In the genomic region with DNA sequence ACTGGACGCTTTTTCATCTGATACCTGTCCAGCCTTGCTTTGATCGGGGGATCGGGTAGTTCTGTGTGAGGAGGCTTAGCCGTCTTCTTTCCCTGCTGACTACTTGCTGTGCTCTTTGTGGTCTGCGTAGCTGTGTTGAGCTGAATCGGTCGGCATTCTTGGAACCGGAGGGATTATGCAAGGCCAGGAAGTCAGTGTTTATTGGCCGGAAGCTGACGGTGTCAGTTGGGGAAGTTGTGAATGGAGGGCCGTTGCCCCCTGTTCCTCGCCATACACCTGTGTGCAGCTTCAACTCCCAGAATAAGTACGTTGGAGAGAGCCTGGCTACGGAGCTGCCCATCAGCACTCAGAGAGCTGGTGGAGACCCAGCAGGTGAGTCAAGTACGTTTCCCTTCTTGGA, we compare ENCODE assay signal across 31 mouse cellular contexts. TPM values are rescaled to one million over a fixed set of nuclear protein-coding genes. Genes with fewer than 3 reads are reported as not detected.
DNase-seq lines count a peak whose midpoint lies in the region; ATAC-seq and TF ChIP-seq lines count a peak whose summit lies in the region.
"Had no signal": no experiment of that assay in that cellular context is flagged by ENCODE, and none has a peak within 500 bp of the region (broad histone marks: within the 10 kb centered on the region; RNA-seq: fewer than 3 reads in every experiment).

No protein-coding gene starts in this region.

- H3K36me3 ChIP-seq in midbrain, embryonic 11.5 days (ENCODE audit: control insufficient read depth, insufficient read depth, low read length) = peaks cover 23% of the 10 kb centered on the region
- peaks cover 70% of the 10 kb centered on the region for H3K36me3 ChIP-seq in midbrain, postnatal 0 days (ENCODE audit: insufficient read depth, low read length)

- peak; percentile 72 for DNase-seq in midbrain, embryonic 11.5 days (ENCODE audit: low spot score, missing footprints)
- no peak for DNase-seq in midbrain, postnatal 0 days (ENCODE audit: low spot score)
- no peak for DNase-seq in adipocyte (ENCODE audit: low spot score)
- DNase-seq in T-cell, adult 2 months (ENCODE audit: low spot score) = no peak
- DNase-seq: adrenal gland, postnatal 10 days; adrenal gland, postnatal 36 days; cerebellum, adult 18-20 months; cerebellum, adult 9-10 months; cerebellum, postnatal 14 days; forebrain, postnatal 0 days; gastrocnemius, postnatal 25 days; heart, postnatal 36 days had no signal

- TF ChIP-seq CTCF in midbrain, postnatal 0 days (IDR thresholded peaks at IDR 0.05) = no peak

- no peak for ATAC-seq in midbrain, embryonic 11.5 days (ENCODE audit: low FRiP score)
- ATAC-seq in midbrain, postnatal 0 days (ENCODE audit: low FRiP score) = no peak
- peak; percentile 40; the same call in 1 of the 2 replicates for ATAC-seq in common myeloid progenitor, adult 5-6 weeks (replicated peaks; ENCODE audit: low read depth, poor library complexity, severe bottlenecking)
- peak; percentile 65 for ATAC-seq in megakaryocyte, adult 5-6 weeks (ENCODE audit: poor library complexity, severe bottlenecking)
- ATAC-seq in neutrophil, adult 5-6 weeks (ENCODE audit: extremely low read depth, insufficient number of reproducible peaks, low FRiP score, poor library complexity, severe bottlenecking) = 0 out of 2 replicates have a peak, but pooled peaks have one; percentile 10
- ATAC-seq in inflammation-experienced regulatory T-cells, adult 6 months = no peak
- ATAC-seq: forebrain, embryonic 14.5 days; forebrain, postnatal 0 days; hindbrain, postnatal 0 days; Patski had no signal

- H3K9ac ChIP-seq in midbrain, embryonic 11.5 days (ENCODE audit: low read length) = no peak overlapping the region
- no peak overlapping the region for H3K9ac ChIP-seq in midbrain, postnatal 0 days (replicated peaks; ENCODE audit: low read length, poor library complexity, severe bottlenecking)
- H3K9ac ChIP-seq: embryonic facial prominence, embryonic 12.5 days; embryonic facial prominence, embryonic 15.5 days; forebrain, postnatal 0 days; hindbrain, embryonic 14.5 days had no signal

- H3K4me1 ChIP-seq in midbrain, embryonic 11.5 days (ENCODE audit: control insufficient read depth, insufficient read depth, low read length) = no peaks in the 10 kb centered on the region
- H3K4me1 ChIP-seq in midbrain, postnatal 0 days (ENCODE audit: insufficient read depth, low read length) = no peaks in the 10 kb centered on the region
- H3K4me1 ChIP-seq: embryonic facial prominence, embryonic 12.5 days; embryonic facial prominence, embryonic 15.5 days had no signal

- WGBS in midbrain, embryonic 11.5 days = 93% methylated on average over 15 of the region's 15 CpGs
- WGBS in midbrain, postnatal 0 days = 96% methylated on average over 15 of the region's 15 CpGs

- H3K4me3 ChIP-seq in midbrain, embryonic 11.5 days (ENCODE audit: low read depth, low read length) = no peak overlapping the region
- no peak overlapping the region for H3K4me3 ChIP-seq in midbrain, postnatal 0 days (ENCODE audit: low read depth, low read length)
- H3K4me3 ChIP-seq: embryonic facial prominence, embryonic 12.5 days; embryonic facial prominence, embryonic 15.5 days had no signal

- H3K27me3 ChIP-seq in midbrain, embryonic 11.5 days (ENCODE audit: control insufficient read depth, insufficient read depth, low read length) = no peaks in the 10 kb centered on the region
- no peaks in the 10 kb centered on the region for H3K27me3 ChIP-seq in midbrain, postnatal 0 days (ENCODE audit: insufficient read depth, low read length)
- H3K27me3 ChIP-seq: embryonic facial prominence, embryonic 12.5 days; embryonic facial prominence, embryonic 15.5 days; Patski had no signal

- H3K4me2 ChIP-seq in midbrain, embryonic 11.5 days = no peak overlapping the region
- H3K4me2 ChIP-seq in midbrain, postnatal 0 days (ENCODE audit: low read depth, low read length, poor library complexity, severe bottlenecking) = no peak overlapping the region
- H3K4me2 ChIP-seq: embryonic facial prominence, embryonic 12.5 days; embryonic facial prominence, embryonic 15.5 days; heart, embryonic 11.5 days; hindbrain, embryonic 14.5 days had no signal

- no peak overlapping the region for H3K27ac ChIP-seq in midbrain, embryonic 11.5 days (ENCODE audit: low read depth, low read length)
- no peak overlapping the region for H3K27ac ChIP-seq in midbrain, postnatal 0 days (ENCODE audit: low read depth, low read length)
- H3K27ac ChIP-seq: embryonic facial prominence, embryonic 12.5 days; embryonic facial prominence, embryonic 15.5 days; hindbrain, embryonic 14.5 days; hindbrain, postnatal 0 days had no signal

- H3K9me3 ChIP-seq in midbrain, embryonic 11.5 days (ENCODE audit: control insufficient read depth, low read length) = no peaks in the 10 kb centered on the region
- H3K9me3 ChIP-seq in midbrain, postnatal 0 days (ENCODE audit: low read length) = no peaks in the 10 kb centered on the region
- H3K9me3 ChIP-seq: embryonic facial prominence, embryonic 12.5 days; embryonic facial prominence, embryonic 15.5 days had no signal

RNA-seq across cellular contexts. Expression of gene Ybey, which starts 20.3 kb away (rescaled TPM):
- 5.7 and 6.1 TPM in 2 replicates for polyA plus RNA-seq in midbrain, embryonic 11.5 days (2014; fragmentation: Nextera tagmentation; extraction: Ambion mirVana)
- total RNA-seq in midbrain, postnatal 0 days (2014; rRNA removed) = 5.8 and 7.3 TPM in 2 replicates
- polyA plus RNA-seq in midbrain, postnatal 0 days (2015; fragmentation: Nextera tagmentation; extraction: Ambion mirVana) = 4.1 and 4.5 TPM in 2 replicates
- total RNA-seq in common myeloid progenitor, adult 5-6 weeks (2017) = 5.3 and 8.8 TPM in 2 replicates
- total RNA-seq in megakaryocyte, adult 5-6 weeks (2015) = 0.96 and 1.6 TPM in 2 replicates
- 3.6 and 4.2 TPM in 2 replicates for total RNA-seq in megakaryocyte, adult 5-6 weeks (2017)
- total RNA-seq in neutrophil, adult 5-6 weeks (2017) = 2.4 and 3.8 TPM in 2 replicates
- polyA plus RNA-seq in inflammation-experienced regulatory T-cells, adult 6 months (2017; shearing (Covaris generic)) = 1 to 10 TPM; 3.4 to 4.4 (median 3.4) TPM

RNA-seq across cellular contexts. Expression of gene Mcm3ap, which starts 20.5 kb away (rescaled TPM):
- polyA plus RNA-seq in midbrain, embryonic 11.5 days (2014; fragmentation: Nextera tagmentation; extraction: Ambion mirVana) = 66.8 and 68.6 TPM in 2 replicates
- total RNA-seq in midbrain, postnatal 0 days (2014; rRNA removed) = 35.6 and 45.3 TPM in 2 replicates
- polyA plus RNA-seq in midbrain, postnatal 0 days (2015; fragmentation: Nextera tagmentation; extraction: Ambion mirVana) = 56.0 and 66.4 TPM in 2 replicates
- 95.8 and 110 TPM in 2 replicates for total RNA-seq in common myeloid progenitor, adult 5-6 weeks (2017)
- total RNA-seq in megakaryocyte, adult 5-6 weeks (2015) = 41.9 and 51.0 TPM in 2 replicates
- 51.5 and 56.8 TPM in 2 replicates for total RNA-seq in megakaryocyte, adult 5-6 weeks (2017)
- 76.0 and 89.6 TPM in 2 replicates for total RNA-seq in neutrophil, adult 5-6 weeks (2017)
- polyA plus RNA-seq in inflammation-experienced regulatory T-cells, adult 6 months (2017; shearing (Covaris generic)) = 10 to 100 TPM; 41.0 to 56.4 (median 54.3) TPM

RNA-seq across cellular contexts. Expression of gene 2610028H24Rik, which starts 40.3 kb away (rescaled TPM):
- polyA plus RNA-seq in midbrain, embryonic 11.5 days (2014; fragmentation: Nextera tagmentation; extraction: Ambion mirVana) = not detected in 2 replicates
- total RNA-seq in midbrain, postnatal 0 days (2014; rRNA removed) = not detected in 2 replicates
- polyA plus RNA-seq in midbrain, postnatal 0 days (2015; fragmentation: Nextera tagmentation; extraction: Ambion mirVana) = not detected in 2 replicates
- total RNA-seq in common myeloid progenitor, adult 5-6 weeks (2017) = not detected in 2 replicates
- not detected in 2 replicates for total RNA-seq in megakaryocyte, adult 5-6 weeks (2015)
- not detected in 2 replicates for total RNA-seq in megakaryocyte, adult 5-6 weeks (2017)
- not detected in 2 replicates for total RNA-seq in neutrophil, adult 5-6 weeks (2017)
- polyA plus RNA-seq in inflammation-experienced regulatory T-cells, adult 6 months (2017; shearing (Covaris generic)) = not detected
- total RNA-seq: adrenal gland, adult 18-20 months; adrenal gland, postnatal 10 days; adrenal gland, postnatal 36 days; forebrain, postnatal 0 days; gastrocnemius, adult 8-10 months; hindbrain, postnatal 0 days had no signal
- polyA plus RNA-seq: embryonic facial prominence, embryonic 12.5 days; forebrain, embryonic 11.5 days; forebrain, embryonic 14.5 days; frontal cortex, adult 2 months; heart, embryonic 11.5 days; heart, embryonic 14.5 days; heart, postnatal 0 days; hindbrain, embryonic 11.5 days; hindbrain, embryonic 14.5 days; hindbrain, postnatal 0 days; intestine, embryonic 14.5 days; Patski had no signal

RNA-seq across cellular contexts. Expression of gene Lss, which starts 42.2 kb away (rescaled TPM):
- polyA plus RNA-seq in midbrain, embryonic 11.5 days (2014; fragmentation: Nextera tagmentation; extraction: Ambion mirVana) = 43.7 and 47.4 TPM in 2 replicates
- 51.8 and 61.2 TPM in 2 replicates for total RNA-seq in midbrain, postnatal 0 days (2014; rRNA removed)
- 26.4 and 28.4 TPM in 2 replicates for polyA plus RNA-seq in midbrain, postnatal 0 days (2015; fragmentation: Nextera tagmentation; extraction: Ambion mirVana)
- total RNA-seq in common myeloid progenitor, adult 5-6 weeks (2017) = 4.2 and 5.1 TPM in 2 replicates
- 0.98 and 2.1 TPM in 2 replicates for total RNA-seq in megakaryocyte, adult 5-6 weeks (2015)
- 1.7 and 2.5 TPM in 2 replicates for total RNA-seq in megakaryocyte, adult 5-6 weeks (2017)
- total RNA-seq in neutrophil, adult 5-6 weeks (2017) = 4.1 and 10.7 TPM in 2 replicates
- 10 to 100 TPM in 2 of 3 experiments, 1 to 10 TPM in 1; 9.7 to 17.3 (median 12.5) TPM for polyA plus RNA-seq in inflammation-experienced regulatory T-cells, adult 6 months (2017; shearing (Covaris generic))

RNA-seq across cellular contexts. Expression of gene Pcnt, which starts 46.6 kb away (rescaled TPM):
- polyA plus RNA-seq in midbrain, embryonic 11.5 days (2014; fragmentation: Nextera tagmentation; extraction: Ambion mirVana) = 15.6 and 16.4 TPM in 2 replicates
- 12.8 and 14.5 TPM in 2 replicates for total RNA-seq in midbrain, postnatal 0 days (2014; rRNA removed)
- polyA plus RNA-seq in midbrain, postnatal 0 days (2015; fragmentation: Nextera tagmentation; extraction: Ambion mirVana) = 3.4 and 3.9 TPM in 2 replicates
- total RNA-seq in common myeloid progenitor, adult 5-6 weeks (2017) = 70.6 and 77.7 TPM in 2 replicates
- total RNA-seq in megakaryocyte, adult 5-6 weeks (2015) = 24.2 and 27.3 TPM in 2 replicates
- total RNA-seq in megakaryocyte, adult 5-6 weeks (2017) = 44.1 and 53.4 TPM in 2 replicates
- total RNA-seq in neutrophil, adult 5-6 weeks (2017) = 46.9 and 50.8 TPM in 2 replicates
- polyA plus RNA-seq in inflammation-experienced regulatory T-cells, adult 6 months (2017; shearing (Covaris generic)) = 10 to 100 TPM; 12.2 to 13.8 (median 13.5) TPM

Comparison
In these comparisons a context has a peak if more than half of its experiments do, and no peak if none do; other contexts are left out.
1. ATAC-seq: peak in common myeloid progenitor, adult 5-6 weeks (single experiment), megakaryocyte, adult 5-6 weeks (single experiment) and neutrophil, adult 5-6 weeks (single experiment); none in midbrain, embryonic 11.5 days (single experiment), midbrain, postnatal 0 days (single experiment) and inflammation-experienced regulatory T-cells, adult 6 months (single experiment).